11 mouse cellular contexts compared by ENCODE assay signal in genomic region chr5:123094238-123094991, GRCm38 (mm10). TPM values are rescaled to one million over a fixed set of nuclear protein-coding genes. Genes with fewer than 3 reads are reported as not detected.
DNase-seq lines count a peak whose midpoint lies in the region; ATAC-seq lines count a peak whose summit lies in the region.
"Had no signal": no experiment of that assay in that cellular context is flagged by ENCODE, and none has a peak within 500 bp of the region (broad histone marks: within the 10 kb centered on the region; RNA-seq: fewer than 3 reads in every experiment).

No protein-coding gene starts in this region.

- ATAC-seq in cerebellum, adult (ENCODE audit: insufficient number of reproducible peaks, low FRiP score, low TSS enrichment) = no peak
- ATAC-seq in activated CD4-positive, CD25-positive, alpha-beta regulatory T cell, adult 4 months = no peak

- H3K4me3 ChIP-seq in limb, embryonic 10.5 days = no peak overlapping the region
- H3K4me3 ChIP-seq: limb, embryonic 13.5 days had no signal

- 89% methylated on average over 25 of the region's 25 CpGs for WGBS in limb, embryonic 10.5 days

- DNase-seq in cerebellum, adult 9-11 months = peak; percentile 56
- DNase-seq in retina, postnatal 1 day = peak; percentile 70
- no peak for DNase-seq in retina, embryonic 14.5 days (ENCODE audit: low spot score)
- no peak for DNase-seq in limb, embryonic 10.5 days (ENCODE audit: low spot score)
- no peak for DNase-seq in testis, postnatal 14 days (ENCODE audit: low spot score)
- no peak for DNase-seq in cerebellum, adult 9-10 months
- DNase-seq: cerebellum, adult 11 months had no signal

- no peaks in the 10 kb centered on the region for H3K27me3 ChIP-seq in limb, embryonic 10.5 days (ENCODE audit: low read depth, poor library complexity, severe bottlenecking)
- H3K27me3 ChIP-seq: limb, embryonic 13.5 days had no signal

- 0 out of 2 replicates have a peak, but pooled peaks cover 4% of the 10 kb centered on the region for H3K4me1 ChIP-seq in limb, embryonic 10.5 days

- peaks cover 6% of the 10 kb centered on the region; the same call in 1 of the 2 replicates for H3K36me3 ChIP-seq in limb, embryonic 10.5 days

- H3K9me3 ChIP-seq in limb, embryonic 10.5 days (replicated peaks) = no peaks in the 10 kb centered on the region
- H3K9me3 ChIP-seq: limb, embryonic 13.5 days had no signal

- H3K27ac ChIP-seq in limb, embryonic 10.5 days = peak overlapping the region; percentile 6; the same call in 1 of the 2 replicates
- H3K27ac ChIP-seq: limb, embryonic 13.5 days had no signal

RNA-seq across cellular contexts. Expression of gene Tmem120b, which starts 26.2 kb away (rescaled TPM):
- polyA plus RNA-seq in limb, embryonic 10.5 days (2016; fragmentation: Nextera tagmentation; extraction: Ambion mirVana) = 9.7 and 12.4 TPM in 2 replicates
- 1 to 10 TPM; 2.2 to 2.3 TPM for polyA plus RNA-seq in activated CD4-positive, CD25-positive, alpha-beta regulatory T cell, adult 4 months (2017; shearing (Covaris generic))

RNA-seq across cellular contexts. Expression of gene Rhof, which starts 38.1 kb away (rescaled TPM):
- 1.8 and 2.0 TPM in 2 replicates for polyA plus RNA-seq in limb, embryonic 10.5 days (2016; fragmentation: Nextera tagmentation; extraction: Ambion mirVana)
- polyA plus RNA-seq in activated CD4-positive, CD25-positive, alpha-beta regulatory T cell, adult 4 months (2017; shearing (Covaris generic)) = 10 to 100 TPM; 54.3 to 75.1 TPM

RNA-seq across cellular contexts. Expression of gene Setd1b, which starts 47.6 kb away (rescaled TPM):
- 9.4 and 10.6 TPM in 2 replicates for polyA plus RNA-seq in limb, embryonic 10.5 days (2016; fragmentation: Nextera tagmentation; extraction: Ambion mirVana)
- 10 to 100 TPM; 12.5 to 12.9 TPM for polyA plus RNA-seq in activated CD4-positive, CD25-positive, alpha-beta regulatory T cell, adult 4 months (2017; shearing (Covaris generic))

RNA-seq across cellular contexts. Expression of gene Morn3, which starts 47.6 kb away (rescaled TPM):
- polyA plus RNA-seq in limb, embryonic 10.5 days (2016; fragmentation: Nextera tagmentation; extraction: Ambion mirVana) = not detected in 2 replicates
- 1 to 10 TPM; 3.2 to 4.9 TPM for polyA plus RNA-seq in activated CD4-positive, CD25-positive, alpha-beta regulatory T cell, adult 4 months (2017; shearing (Covaris generic))
- polyA plus RNA-seq: C2C12; limb, embryonic 13.5 days had no signal

Comparison
In these comparisons a context has a peak if more than half of its experiments do, and no peak if none do; other contexts are left out.
1. DNase-seq: peak in cerebellum, adult 9-11 months (single experiment) and retina, postnatal 1 day (single experiment); none in retina, embryonic 14.5 days (single experiment), limb, embryonic 10.5 days (single experiment), testis, postnatal 14 days (single experiment) and cerebellum, adult 9-10 months (single experiment).
2. RNA of gene Rhof, which starts 38.1 kb away (polyA plus RNA-seq): 54.3 to 75.1 TPM in activated CD4-positive, CD25-positive, alpha-beta regulatory T cell, adult 4 months; 1.8 to 2.0 TPM in limb, embryonic 10.5 days; every median in the first group is over 10 times any median in the second.